Mouse (Mus musculus) lung, adult 2 months (tissue): ENCODE measurements around the gene Osbpl11.

Experiments used
- CTCF ChIP-seq: fragments of 200-500 bp; IDR thresholded peaks from 2 replicates; pipeline ENCODE4 v1.5.1; 2011; ENCODE audit warnings: mild to moderate bottlenecking, low read length, control low read depth; ENCODE audit not compliant: insufficient read depth
- POLR2A ChIP-seq: fragments of 200-500 bp; IDR thresholded peaks from 2 replicates; pipeline ENCODE4 v1.6.1; 2011; ENCODE audit warnings: low read depth, mild to moderate bottlenecking, control low read depth, low read length, borderline replicate concordance; ENCODE audit errors: extremely low read depth

DNA sequence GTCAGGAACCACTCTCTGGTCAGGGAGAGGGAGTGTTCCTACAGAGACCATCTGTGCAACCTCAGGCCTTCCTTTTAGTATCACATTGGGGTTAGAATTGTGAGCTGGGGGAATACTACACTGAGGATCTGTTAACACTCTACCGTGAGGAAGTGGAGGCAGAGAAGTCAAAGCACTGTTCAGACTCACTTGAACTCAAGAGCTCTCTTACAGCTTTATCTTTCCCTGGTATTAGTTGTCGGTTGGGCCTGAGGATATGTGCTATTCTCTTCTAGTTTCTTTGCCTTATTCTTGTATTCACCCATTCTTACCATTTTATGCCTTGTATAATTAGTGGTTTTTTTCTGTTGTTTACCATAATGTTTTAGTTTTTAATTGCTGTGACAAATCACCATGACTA is 73.7 kb downstream of the Osbpl11 start:
- TF ChIP-seq CTCF (no peak), POLR2A (no peak)
